Mouse (Mus musculus): Measurements from ENCODE around the gene Cbarp.

Gene Cbarp

DNA sequence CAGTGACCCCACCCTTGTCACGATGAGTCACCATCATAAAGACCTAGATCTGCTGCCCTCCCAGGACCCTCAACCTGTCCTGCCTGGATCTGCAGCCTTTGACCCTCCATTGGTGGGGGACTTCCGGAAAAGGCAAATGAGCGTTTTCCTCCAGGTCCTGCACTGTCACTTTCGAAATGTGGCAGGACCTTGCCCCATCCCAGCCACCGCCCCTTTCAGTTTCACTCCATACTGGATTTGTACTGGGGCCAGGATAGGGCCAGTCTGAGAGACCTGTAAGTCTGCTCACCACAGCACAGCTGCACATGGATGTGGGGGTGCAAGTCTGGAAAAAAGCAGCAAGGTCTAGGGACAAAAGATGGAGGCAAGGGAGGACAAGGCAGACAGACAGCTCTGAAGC lies 42.0 kb downstream of the Cbarp start:
- no peak for DNase-seq (ENCODE audit: low read depth, low spot score)

DNA sequence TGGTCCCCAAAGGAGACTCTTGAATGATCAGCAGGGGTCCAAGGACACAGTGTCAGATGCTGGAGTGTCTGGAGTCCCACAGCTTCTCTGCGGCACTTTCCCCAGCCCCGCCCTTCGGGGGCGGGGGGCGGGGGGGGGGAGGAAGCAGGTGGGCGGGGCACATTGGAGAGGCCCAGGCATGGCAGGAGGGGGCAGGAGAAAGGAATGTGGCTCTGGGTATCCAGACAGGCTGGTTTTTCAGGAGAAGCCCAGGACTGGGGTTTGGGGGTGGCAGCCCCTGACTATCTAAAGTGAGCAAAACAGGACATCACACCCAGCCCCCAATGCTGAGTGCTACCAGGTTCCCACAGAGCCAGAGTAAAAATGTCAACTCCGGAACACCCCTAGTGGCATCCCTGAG lies 43.4 kb downstream of the Cbarp start:
- DNase-seq (ENCODE audit: low read depth, low spot score): no peak

DNA sequence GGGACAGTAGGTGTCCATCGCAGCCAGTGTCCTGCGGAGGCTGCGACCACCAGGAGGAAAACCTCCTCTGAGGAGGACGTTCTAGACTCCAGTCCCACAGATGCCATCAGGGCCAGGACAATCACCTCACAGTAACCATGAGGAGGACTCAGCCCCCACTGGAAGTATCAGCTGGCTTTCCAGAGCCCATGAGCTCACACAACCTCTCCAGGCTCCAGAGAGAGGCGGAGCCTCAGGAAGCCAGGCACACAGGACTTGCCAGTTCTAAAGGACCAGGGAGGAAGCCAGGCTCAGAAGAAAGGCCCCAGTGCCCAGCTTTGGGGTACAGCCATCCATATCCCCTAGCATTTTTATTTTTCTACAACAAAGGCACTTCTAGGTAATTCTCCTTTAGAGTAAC lies 45.1 kb downstream of the Cbarp start:
- no peak for DNase-seq (ENCODE audit: low read depth, low spot score)

- no peak for DNase-seq (ENCODE audit: low read depth, low spot score)
These were observed 46.0 kb downstream of the Cbarp start for GRCm38 (mm10) chr10:80094684-80095083.

- DNase-seq (ENCODE audit: low read depth, low spot score): no peak
These were observed 46.5 kb downstream of the Cbarp start for GRCm38 (mm10) chr10:80094085-80094484.

GRCm38 (mm10) chr10:80092690-80093089 lies 47.9 kb downstream of the Cbarp start:
- DNase-seq (ENCODE audit: low read depth, low spot score): no peak

DNA sequence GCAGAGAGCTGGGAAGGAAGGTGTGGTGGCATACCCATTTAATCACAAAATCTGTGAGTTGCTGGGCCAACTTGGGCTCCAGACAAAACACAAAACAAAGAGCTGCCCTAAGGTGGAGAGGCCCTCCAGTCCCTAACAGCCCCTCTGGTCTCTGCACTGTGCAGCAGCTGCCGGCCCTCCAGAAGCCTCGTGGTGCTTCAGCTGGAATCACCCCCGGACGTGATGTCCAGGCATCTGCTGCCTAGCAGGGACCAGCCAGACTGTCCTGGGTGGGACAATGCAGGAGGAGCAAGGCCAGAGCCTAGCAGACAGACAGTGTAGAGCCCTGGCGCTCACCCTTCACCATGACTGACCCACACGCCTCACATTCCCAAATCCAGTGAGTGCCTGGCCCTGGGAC lies 49.1 kb downstream of the Cbarp start:
- no peak for DNase-seq (ENCODE audit: low read depth, low spot score)

DNA sequence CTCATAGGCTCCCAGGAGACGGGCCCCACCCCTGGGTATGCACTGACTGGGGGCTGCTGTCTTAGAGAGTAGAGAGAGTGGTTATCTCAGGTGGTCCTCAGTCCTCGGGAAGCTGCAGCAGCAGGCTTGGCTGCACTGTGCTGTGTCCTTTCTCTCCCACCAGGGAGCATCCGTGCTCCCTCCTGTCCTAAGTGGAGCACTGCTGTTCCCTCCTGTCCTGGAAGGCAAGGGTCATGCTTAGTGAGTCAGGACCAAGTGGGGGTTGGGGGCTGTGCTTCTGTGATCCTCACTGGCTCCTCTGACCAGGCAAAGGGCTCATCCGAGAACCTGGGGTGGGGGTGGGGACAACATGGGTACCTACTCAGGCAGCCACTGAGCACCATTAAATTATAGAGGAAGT lies 51.5 kb downstream of the Cbarp start:
- no peak for DNase-seq (ENCODE audit: low read depth, low spot score)

DNA sequence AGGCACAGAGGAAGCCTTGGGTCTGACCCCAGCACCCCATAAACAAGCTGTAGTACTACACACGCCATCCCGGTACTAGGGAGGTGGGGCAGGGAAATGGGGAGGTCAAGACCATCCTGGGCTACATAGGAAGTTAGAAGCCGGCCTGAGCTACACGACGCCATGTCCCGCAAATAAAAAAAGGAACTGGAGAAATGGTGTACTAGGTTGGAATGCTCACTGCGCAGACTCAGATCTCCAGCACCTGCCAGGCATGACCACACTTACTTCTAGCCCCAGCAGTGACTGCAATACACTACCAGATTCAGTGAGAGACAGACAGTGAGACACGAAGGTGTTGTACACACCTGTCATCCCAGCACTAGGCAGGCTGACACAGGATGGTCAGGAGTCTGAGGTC lies 53.2 kb downstream of the Cbarp start:
- no peak for DNase-seq (ENCODE audit: low read depth, low spot score)

GRCm38 (mm10) chr10:80086847-80087246 lies 53.8 kb downstream of the Cbarp start:
- DNase-seq (ENCODE audit: low read depth, low spot score): no peak

DNA sequence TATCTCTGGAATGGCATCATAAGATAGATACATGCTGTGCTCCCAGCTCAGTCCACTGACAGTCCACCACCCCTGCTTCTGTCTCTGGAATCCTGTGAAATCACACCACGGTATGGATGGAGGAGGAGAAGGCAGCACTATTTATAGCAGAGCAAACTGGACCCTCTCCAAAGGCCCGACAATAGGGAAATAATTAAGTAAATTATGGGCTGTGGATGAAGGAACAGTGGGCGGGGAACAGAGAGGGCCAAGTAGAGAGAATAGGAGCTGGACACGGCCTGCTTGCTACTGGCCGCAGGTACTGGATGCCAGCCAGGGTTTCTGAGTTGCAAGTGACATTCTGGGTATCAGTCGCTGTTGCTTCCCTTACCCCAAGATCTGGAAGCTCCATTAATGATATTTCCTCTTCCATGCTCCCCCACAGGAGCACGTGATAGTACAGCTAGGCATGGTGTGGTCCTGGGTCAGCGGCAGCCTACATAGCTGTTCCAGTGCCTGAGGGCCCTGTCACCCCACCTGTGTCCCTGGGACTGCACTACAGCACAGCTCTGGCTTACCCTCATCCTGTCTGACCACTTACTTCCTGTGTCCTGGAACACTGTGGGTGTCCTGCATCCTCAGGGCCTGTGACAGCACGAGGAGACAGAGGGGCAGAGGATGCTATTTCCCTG lies 55.7 kb downstream of the Cbarp start:
- no peak for DNase-seq (ENCODE audit: low read depth, low spot score)

DNA sequence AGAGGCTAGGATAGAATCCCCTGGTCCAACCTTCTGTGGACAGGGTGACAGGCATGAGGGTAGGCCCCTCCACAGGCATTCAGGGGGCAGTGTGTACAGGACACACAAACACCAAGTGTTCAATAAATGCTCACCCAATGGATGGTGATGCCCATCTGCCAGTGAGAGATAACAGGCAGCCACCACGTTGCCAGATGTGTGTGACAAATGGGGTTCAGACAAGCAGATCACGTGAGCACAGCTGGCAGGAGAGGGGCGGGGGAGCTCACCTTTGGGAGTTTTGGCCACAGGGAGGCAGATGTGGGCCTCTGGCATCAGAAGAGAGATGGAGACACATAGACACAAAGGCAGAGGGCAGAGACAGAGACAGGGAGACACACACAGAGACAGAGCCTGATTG lies 59.6 kb downstream of the Cbarp start:
- DNase-seq (ENCODE audit: low read depth, low spot score): no peak
